Comparison of ENCODE assay signal across 8 mouse cellular contexts in genomic region chr10:93736114-93736645, GRCm38 (mm10).
DNase-seq lines count a peak whose midpoint lies in the region; ATAC-seq and TF ChIP-seq lines count a peak whose summit lies in the region.

No protein-coding gene starts in this region.

- no peak for ATAC-seq in cerebellum, adult (ENCODE audit: insufficient number of reproducible peaks, low FRiP score, low TSS enrichment)
- ATAC-seq in liver, postnatal 0 days, result peak; percentile 64

- no peak overlapping the region for H3K4me3 ChIP-seq in liver, postnatal 0 days (ENCODE audit: low read depth, low read length)
- no peak overlapping the region for H3K4me3 ChIP-seq in thymus, adult 2 months (ENCODE audit: control insufficient read depth, insufficient read depth, low read length)

- no peaks in the 10 kb centered on the region for H3K9me3 ChIP-seq in liver, postnatal 0 days (ENCODE audit: low read length)

- H3K9ac ChIP-seq in liver, postnatal 0 days (replicated peaks), result no peak overlapping the region

- H3K27me3 ChIP-seq in liver, postnatal 0 days (ENCODE audit: insufficient read depth, low read length), result no peaks in the 10 kb centered on the region
- H3K27me3 ChIP-seq in thymus, adult 2 months (ENCODE audit: control insufficient read depth, insufficient read depth, low read length), result no peaks in the 10 kb centered on the region

- 56% methylated on average over 6 of the region's 6 CpGs for WGBS in liver, postnatal 0 days (ENCODE audit: insufficient replicate concordance)
- 95% methylated on average over 6 of the region's 6 CpGs for WGBS in thymus, adult 2 months

- H3K27ac ChIP-seq in liver, postnatal 0 days (ENCODE audit: low read depth), result no peak overlapping the region
- no peak overlapping the region for H3K27ac ChIP-seq in thymus, adult 2 months (ENCODE audit: control insufficient read depth, insufficient read depth, low read length)

- H3K36me3 ChIP-seq in liver, postnatal 0 days (replicated peaks; ENCODE audit: insufficient read depth, low read length), result no peaks in the 10 kb centered on the region
- no peaks in the 10 kb centered on the region for H3K36me3 ChIP-seq in thymus, adult 2 months (ENCODE audit: control insufficient read depth, insufficient read depth, low read length)

- H3K4me2 ChIP-seq in liver, postnatal 0 days (ENCODE audit: low read depth, low read length), result no peak overlapping the region

- no peak for TF ChIP-seq POLR2A in thymus, adult 2 months (IDR thresholded peaks at IDR 0.05; ENCODE audit: control insufficient read depth, extremely low read depth, insufficient read depth, low read length, poor library complexity)

- no peak for TF ChIP-seq CTCF in liver, postnatal 0 days (IDR thresholded peaks at IDR 0.05; ENCODE audit: low read depth)
- no peak for TF ChIP-seq CTCF in thymus, adult 2 months (IDR thresholded peaks at IDR 0.05; ENCODE audit: borderline replicate concordance, control insufficient read depth, extremely low read depth, insufficient read depth, low read length, poor library complexity)

- intact Hi-C loops in heart, postnatal 25 days (cut with DNase I), result no loop called here

- DNase-seq in cerebellum, adult 11 months, result peak; percentile 36
- peak; percentile 39 for DNase-seq in right cerebral cortex, postnatal 14 days
- no peak for DNase-seq in right cerebral cortex, postnatal 25 days
- DNase-seq in heart, postnatal 25 days (ENCODE audit: low spot score), result peak; percentile 59
- peak; percentile 65 for DNase-seq in liver, postnatal 0 days
- no peak for DNase-seq in thymus, adult 2 months
- DNase-seq in thymus, postnatal 14 days, result no peak

- H3K4me1 ChIP-seq in liver, postnatal 0 days (ENCODE audit: insufficient read depth), result peaks cover 6% of the 10 kb centered on the region
- no peaks in the 10 kb centered on the region; the same call in 1 of the 2 replicates for H3K4me1 ChIP-seq in thymus, adult 2 months (replicated peaks; ENCODE audit: control insufficient read depth, insufficient read depth, low read length)

- TF ChIP-seq EP300 in liver, postnatal 0 days (IDR thresholded peaks at IDR 0.05; ENCODE audit: low read depth), result peak; percentile 44; the same call in 1 of the 2 replicates

Comparison
In these comparisons a context has a peak if more than half of its experiments do, and no peak if none do; other contexts are left out.
1. DNase-seq: peak in cerebellum, adult 11 months (single experiment), right cerebral cortex, postnatal 14 days (single experiment), heart, postnatal 25 days (single experiment) and liver, postnatal 0 days (single experiment); none in right cerebral cortex, postnatal 25 days (single experiment), thymus, adult 2 months (single experiment) and thymus, postnatal 14 days (single experiment).